Mouse (Mus musculus) lung, embryonic 16.5 days (tissue): ENCODE data around the gene Dnajb5. TPM values are rescaled to one million over a fixed set of nuclear protein-coding genes. Genes with fewer than 3 reads are reported as not detected.

ENCODE experiments used
- ATAC-seq: fragments of 200-750 bp; cut with Nextera tagmentation; 2 replicates; pipeline ENCODE4 v1.8.0; 2017; ENCODE audit warnings: low read depth, mild to moderate bottlenecking, moderate library complexity
- H3K27ac ChIP-seq: fragments of 300-500 bp; sonication (generic); 2 replicates; pipeline ENCODE4 v1.5.1; 2014; ENCODE audit warnings: mild to moderate bottlenecking, control low read depth, low read length
- H3K27me3 ChIP-seq: fragments of 300-500 bp; sonication (generic); 2 replicates; pipeline ENCODE4 v1.6.1; 2014; ENCODE audit warnings: low read depth, low read length, mixed read lengths; ENCODE audit not compliant: control insufficient read depth, insufficient read depth
- H3K36me3 ChIP-seq: fragments of 300-500 bp; sonication (generic); 2 replicates; pipeline ENCODE4 v1.6.1; 2014; ENCODE audit warnings: low read length; ENCODE audit not compliant: control insufficient read depth, insufficient read depth
- H3K4me1 ChIP-seq: fragments of 300-500 bp; sonication (generic); replicated peaks from 2 replicates; pipeline ENCODE4 v1.6.1; 2014; ENCODE audit warnings: low read length, mixed read lengths; ENCODE audit not compliant: control insufficient read depth, insufficient read depth
- H3K4me2 ChIP-seq: fragments of 300-500 bp; sonication (generic); 2 replicates; pipeline ENCODE4 v1.6.1; 2014; ENCODE audit warnings: low read depth, low read length, control low read depth
- H3K4me3 ChIP-seq: fragments of 300-500 bp; sonication (generic); 2 replicates; pipeline ENCODE4 v1.5.1; 2014; ENCODE audit warnings: mild to moderate bottlenecking, low read length, control low read depth
- H3K9ac ChIP-seq: fragments of 300-500 bp; sonication (generic); 2 replicates; pipeline ENCODE4 v1.6.1; 2014; ENCODE audit warnings: low read length, control low read depth
- H3K9me3 ChIP-seq: fragments of 300-500 bp; sonication (generic); 2 replicates; pipeline ENCODE4 v1.6.1; 2016; ENCODE audit warnings: low read length; ENCODE audit not compliant: control insufficient read depth
- WGBS: fragments of 180-500 bp; shearing (Covaris S2); extraction: QIAGEN DNeasy Blood & Tissue Kit; methylation state at CpG from one replicate; pipeline ENCODE4 v1.1.7; 2014; 5-methylcytosine and 5-hydroxymethylcytosine counted together
- polyA plus RNA-seq: library from polyadenylated mRNA; unstranded; fragments of >200 nt; fragmentation: Nextera tagmentation; extraction: Ambion mirVana; gene quantifications from 2 replicates; pipeline ENCODE4 v1.2.1, GENCODE M21; 2015

Gene Dnajb5
- polyA plus RNA-seq, 1 experiment from 2014 or later: 7.3 TPM

DNA sequence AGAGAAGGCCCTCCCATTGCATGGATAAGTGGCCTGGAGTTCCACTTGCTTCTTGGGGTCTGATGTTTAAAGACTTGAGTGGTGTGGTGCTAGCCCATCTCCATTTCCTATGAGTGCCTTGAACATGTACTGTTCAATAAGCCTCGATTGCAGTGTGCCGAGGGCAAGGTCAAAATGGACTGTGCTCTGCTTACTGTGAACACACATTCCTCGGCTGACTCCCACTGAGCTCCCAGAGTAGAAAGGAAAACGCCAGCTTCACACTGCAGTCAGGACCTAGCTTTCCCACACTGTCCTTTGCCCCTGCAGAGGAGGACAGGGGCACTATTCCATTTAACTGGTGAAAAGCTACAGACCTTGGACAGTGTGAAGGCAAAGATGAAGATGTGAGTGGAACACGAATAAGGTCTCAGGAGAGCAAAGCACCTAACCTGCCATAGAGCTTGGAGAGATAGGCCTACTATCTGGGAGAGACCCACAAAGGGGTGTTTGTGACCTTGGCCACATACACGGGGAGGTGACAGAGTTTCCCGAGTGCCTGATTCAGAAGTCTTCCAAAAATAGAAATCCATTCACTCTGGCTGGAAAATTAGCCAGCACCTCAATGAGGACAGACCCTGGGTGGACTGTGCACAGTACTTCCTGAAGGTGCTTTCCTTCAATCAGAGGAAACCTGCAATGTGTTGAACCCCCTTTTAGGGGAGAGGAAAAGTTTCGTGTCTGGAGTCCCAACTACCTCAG, 17.2 kb upstream of the Dnajb5 start:
- H3K27ac ChIP-seq: no peak overlapping the region
- 55% methylated on average over 8 of the region's 8 CpGs for WGBS
- H3K4me1 ChIP-seq: no peaks in the 10 kb centered on the region
- no peaks in the 10 kb centered on the region for H3K9me3 ChIP-seq
- no peak overlapping the region for H3K4me3 ChIP-seq
- no peak overlapping the region for H3K4me2 ChIP-seq
- no peak for ATAC-seq
- no peaks in the 10 kb centered on the region for H3K36me3 ChIP-seq
- peaks cover 4% of the 10 kb centered on the region; the same call in 1 of the 2 replicates for H3K27me3 ChIP-seq
- no peak overlapping the region for H3K9ac ChIP-seq

GRCm38 (mm10) chr4:42933630-42934029, 16.0 kb upstream of the Dnajb5 start:
- peak overlapping the region; percentile 17 for H3K4me3 ChIP-seq
- no peaks in the 10 kb centered on the region for H3K36me3 ChIP-seq
- ATAC-seq: peak; percentile 77
- 7% methylated on average over 22 of the region's 22 CpGs for WGBS
- no peak overlapping the region for H3K9ac ChIP-seq
- no peaks in the 10 kb centered on the region for H3K9me3 ChIP-seq
- peaks cover 7% of the 10 kb centered on the region; the same call in 1 of the 2 replicates for H3K27me3 ChIP-seq
- H3K4me2 ChIP-seq: peak overlapping the region; percentile 42
- H3K4me1 ChIP-seq: no peaks in the 10 kb centered on the region
- no peak overlapping the region for H3K27ac ChIP-seq

DNA sequence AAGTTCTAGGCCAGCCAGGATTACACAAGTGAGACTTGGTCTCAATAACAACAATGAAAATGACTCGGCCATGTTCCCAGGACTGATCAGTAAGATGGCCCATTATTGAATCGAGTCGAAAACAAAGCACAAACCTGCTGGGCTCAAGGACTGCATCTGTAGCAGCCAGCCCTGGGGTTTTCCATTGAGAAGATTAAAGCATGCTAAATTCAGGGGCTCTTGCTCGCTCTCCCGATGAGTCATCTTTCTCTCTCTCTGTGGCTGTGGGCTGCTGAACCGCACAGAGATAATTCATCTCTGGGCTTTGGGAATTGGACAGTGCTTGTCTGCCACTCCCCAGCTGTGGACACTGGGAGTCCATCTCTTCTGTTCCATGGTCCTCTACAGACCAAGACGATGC, 8.2 kb upstream of the Dnajb5 start:
- Histone ChIP-seq H3K4me1 (0 out of 2 replicates have a peak, but pooled peaks cover 3% of the 10 kb centered on the region), H3K4me2 (no peak overlapping the region), H3K9me3 (no peaks in the 10 kb centered on the region), H3K27me3 (peaks cover 3% of the 10 kb centered on the region; the same call in 1 of the 2 replicates), H3K9ac (no peak overlapping the region), H3K36me3 (no peaks in the 10 kb centered on the region), H3K4me3 (no peak overlapping the region), H3K27ac (no peak overlapping the region)
- ATAC-seq: no peak
- WGBS: 80% methylated on average over 7 of the region's 7 CpGs

DNA sequence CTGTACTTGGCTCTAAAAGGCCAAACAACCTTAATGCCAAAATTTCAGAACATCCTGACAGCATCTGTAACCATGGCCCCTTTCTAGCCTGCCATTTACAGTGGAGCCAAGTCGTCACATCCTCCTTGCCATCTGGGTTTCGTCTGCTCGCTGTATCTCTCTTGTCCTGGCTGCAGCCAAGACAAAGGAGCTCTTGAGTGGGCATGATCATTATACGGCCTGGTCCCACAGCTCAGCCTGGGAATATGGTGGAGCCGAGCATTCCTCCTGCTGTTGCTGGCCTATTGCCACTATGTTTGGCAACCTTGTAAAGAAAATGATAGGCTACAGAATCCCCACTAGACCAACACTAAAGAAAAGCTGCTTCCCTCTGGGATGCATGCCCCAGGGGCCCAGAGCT, 6.3 kb upstream of the Dnajb5 start:
- ATAC-seq: peak; percentile 40; the same call in 1 of the 2 replicates
- Histone ChIP-seq H3K27ac (no peak overlapping the region), H3K4me1 (0 out of 2 replicates have a peak, but pooled peaks cover 3% of the 10 kb centered on the region), H3K27me3 (peaks cover 7% of the 10 kb centered on the region; the same call in 1 of the 2 replicates), H3K4me2 (no peak overlapping the region), H3K9ac (no peak overlapping the region), H3K9me3 (no peaks in the 10 kb centered on the region), H3K36me3 (no peaks in the 10 kb centered on the region), H3K4me3 (no peak overlapping the region)
- 52% methylated on average over 5 of the region's 5 CpGs for WGBS

- Histone ChIP-seq H3K27me3 (peaks cover 7% of the 10 kb centered on the region; the same call in 1 of the 2 replicates), H3K9me3 (no peaks in the 10 kb centered on the region), H3K4me2 (no peak overlapping the region), H3K9ac (no peak overlapping the region), H3K4me3 (no peak overlapping the region), H3K4me1 (peaks cover 5% of the 10 kb centered on the region; the same call in 1 of the 2 replicates), H3K36me3 (no peaks in the 10 kb centered on the region), H3K27ac (no peak overlapping the region)
- ATAC-seq: no peak
- 81% methylated on average over 9 of the region's 9 CpGs for WGBS
These were observed 5.4 kb upstream of the Dnajb5 start for GRCm38 (mm10) chr4:42944185-42944584.

GRCm38 (mm10) chr4:42945043-42945442, 4.6 kb upstream of the Dnajb5 start:
- Histone ChIP-seq H3K4me2 (no peak overlapping the region), H3K27ac (no peak overlapping the region), H3K27me3 (peaks cover 7% of the 10 kb centered on the region; the same call in 1 of the 2 replicates), H3K4me1 (peaks cover 6% of the 10 kb centered on the region; the same call in 1 of the 2 replicates), H3K36me3 (no peaks in the 10 kb centered on the region), H3K4me3 (no peak overlapping the region), H3K9me3 (no peaks in the 10 kb centered on the region), H3K9ac (no peak overlapping the region)
- no peak for ATAC-seq
- whole genome bisulfite sequencing: 4% methylated on average over 6 of the region's 6 CpGs

GRCm38 (mm10) chr4:42945445-42945844, 4.2 kb upstream of the Dnajb5 start:
- peaks cover 7% of the 10 kb centered on the region; the same call in 1 of the 2 replicates for H3K27me3 ChIP-seq
- ATAC-seq: no peak

DNA sequence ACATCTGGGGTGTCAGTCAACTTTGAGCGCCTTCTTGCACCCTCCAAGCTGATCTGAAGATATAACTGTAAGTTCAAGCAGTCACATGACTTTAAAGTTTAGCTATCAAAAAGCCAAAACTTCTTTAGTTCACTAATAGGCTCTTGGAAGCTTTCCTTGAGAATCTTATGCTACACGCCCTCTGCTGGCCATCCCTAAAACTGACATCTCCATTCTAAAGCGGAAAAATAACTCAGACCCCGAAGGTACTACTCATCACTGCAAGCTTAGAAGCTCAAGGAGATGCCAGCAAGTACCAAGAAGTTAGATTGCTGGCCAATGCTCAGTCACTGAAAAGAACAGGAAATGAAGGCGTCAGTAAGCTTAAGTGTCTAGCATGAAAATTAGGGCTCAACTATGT, 3.7 kb upstream of the Dnajb5 start:
- Histone ChIP-seq H3K4me3 (no peak overlapping the region), H3K36me3 (no peaks in the 10 kb centered on the region), H3K4me1 (peaks cover 13% of the 10 kb centered on the region), H3K9ac (no peak overlapping the region), H3K27me3 (peaks cover 7% of the 10 kb centered on the region; the same call in 1 of the 2 replicates), H3K4me2 (no peak overlapping the region), H3K9me3 (no peaks in the 10 kb centered on the region), H3K27ac (no peak overlapping the region)
- 5% methylated on average over 5 of the region's 5 CpGs for WGBS
- ATAC-seq: no peak

More at GRCm38 (mm10) chr4:42945445-42945844, 4.2 kb upstream of the Dnajb5 start:
- Histone ChIP-seq H3K9ac (no peak overlapping the region), H3K4me1 (peaks cover 9% of the 10 kb centered on the region), H3K36me3 (no peaks in the 10 kb centered on the region), H3K4me2 (no peak overlapping the region), H3K27ac (no peak overlapping the region), H3K9me3 (no peaks in the 10 kb centered on the region), H3K4me3 (no peak overlapping the region)
- 77% methylated on average over 3 of the region's 3 CpGs for WGBS

GRCm38 (mm10) chr4:42946733-42947290, 2.8 kb upstream of the Dnajb5 start:
- H3K4me2 ChIP-seq: no peak overlapping the region

More at GRCm38 (mm10) chr4:42946733-42947290, 2.8 kb upstream of the Dnajb5 start:
- Histone ChIP-seq H3K4me3 (no peak overlapping the region), H3K36me3 (no peaks in the 10 kb centered on the region), H3K9ac (no peak overlapping the region), H3K9me3 (no peaks in the 10 kb centered on the region), H3K27ac (no peak overlapping the region), H3K4me1 (peaks cover 13% of the 10 kb centered on the region), H3K27me3 (peaks cover 7% of the 10 kb centered on the region; the same call in 1 of the 2 replicates)
- ATAC-seq: no peak
- 49% methylated on average over 10 of the region's 10 CpGs for WGBS
